Mouse (Mus musculus): ENCODE measurements at regions not wholly inside any gene's neighbourhood (a gene's known extent, or its start where the extent isn't known, plus 50 kb on each side); places are given as distances from the start of the nearest gene placed in this dataset.

GRCm38 (mm10) chr7:145001503-145002084 lies 61.9 kb upstream of the Ccnd1 start:
- ATAC-seq (ENCODE audit: poor library complexity, severe bottlenecking): peak; percentile 19; the same call in 1 of the 2 replicates

- no peak for ATAC-seq (ENCODE audit: poor library complexity, severe bottlenecking)
Measured at GRCm38 (mm10) chr7:144999741-145000140, 60.0 kb upstream of the Ccnd1 start.

- ATAC-seq (ENCODE audit: poor library complexity, severe bottlenecking): no peak
Measured at GRCm38 (mm10) chr7:144996847-144997246, 57.1 kb upstream of the Ccnd1 start.

- ATAC-seq (ENCODE audit: poor library complexity, severe bottlenecking): no peak
Measured at GRCm38 (mm10) chr7:144994229-144994628, 54.5 kb upstream of the Ccnd1 start.

GRCm38 (mm10) chr7:144993566-144993965 lies 53.8 kb upstream of the Ccnd1 start:
- ATAC-seq (ENCODE audit: poor library complexity, severe bottlenecking): no peak

- peak; percentile 68 for ATAC-seq (ENCODE audit: poor library complexity, severe bottlenecking)
Measured at GRCm38 (mm10) chr7:144991760-144992159, 52.0 kb upstream of the Ccnd1 start.

All from megakaryocyte, adult 5-6 weeks (primary cell).